Mouse (Mus musculus) forebrain, embryonic 13.5 days (tissue): ENCODE results near the gene Pld1. TPM values are rescaled to one million over a fixed set of nuclear protein-coding genes. Genes with fewer than 3 reads are reported as not detected.

Experiments
- ATAC-seq: fragments of 200-750 bp; cut with Nextera tagmentation; 2 replicates; pipeline ENCODE4 v1.8.0; 2017
- H3K27ac ChIP-seq: fragments of 300-500 bp; sonication (generic); 2 replicates; pipeline ENCODE4 v1.5.1; 2015; ENCODE audit warnings: inconsistent platforms, mild to moderate bottlenecking, moderate library complexity
- H3K27me3 ChIP-seq: fragments of 300-500 bp; sonication (generic); 2 replicates; pipeline ENCODE4 v1.6.1; 2015; ENCODE audit warnings: mild to moderate bottlenecking, inconsistent platforms
- H3K36me3 ChIP-seq: fragments of 300-500 bp; sonication (generic); 2 replicates; pipeline ENCODE4 v1.6.1; 2015; ENCODE audit warnings: mild to moderate bottlenecking, inconsistent platforms; ENCODE audit not compliant: poor library complexity, severe bottlenecking
- H3K4me1 ChIP-seq: fragments of 300-500 bp; sonication (generic); 2 replicates; pipeline ENCODE4 v1.6.1; 2015; ENCODE audit warnings: inconsistent platforms
- H3K4me2 ChIP-seq: fragments of 300-500 bp; sonication (generic); 2 replicates; pipeline ENCODE4 v1.6.1; 2015; ENCODE audit warnings: inconsistent platforms, mild to moderate bottlenecking, moderate library complexity
- H3K4me3 ChIP-seq: fragments of 300-500 bp; sonication (generic); 2 replicates; pipeline ENCODE4 v1.5.1; 2015; ENCODE audit warnings: mild to moderate bottlenecking, inconsistent platforms
- H3K9ac ChIP-seq: fragments of 300-500 bp; sonication (generic); 2 replicates; pipeline ENCODE4 v1.6.1; 2015; ENCODE audit warnings: mild to moderate bottlenecking, inconsistent platforms
- H3K9me3 ChIP-seq: fragments of 300-500 bp; sonication (generic); replicated peaks from 2 replicates; pipeline ENCODE4 v1.6.1; 2016; ENCODE audit warnings: inconsistent platforms
- WGBS: fragments of 180-500 bp; shearing (Covaris S2); methylation state at CpG from one replicate; pipeline ENCODE4 v1.1.7; 2015; 5-methylcytosine and 5-hydroxymethylcytosine counted together
- polyA plus RNA-seq: library from polyadenylated mRNA; unstranded; fragments of >200 nt; fragmentation: Nextera tagmentation; extraction: Ambion mirVana; gene quantifications from 2 replicates; pipeline ENCODE4 v1.2.1, GENCODE M21; 2015

Pld1 gene
- polyA plus RNA-seq, 1 experiment from 2014 or later = 2.7 TPM

GRCm38 (mm10) chr3:28175997-28176967 is 237.8 kb downstream of the Pld1 start:
- H3K4me2 ChIP-seq = peak overlapping the region; percentile 59
- ATAC-seq = peak; percentile 99
- peak overlapping the region; percentile 63 for H3K27ac ChIP-seq
- peak overlapping the region; percentile 26; the same call in 1 of the 2 replicates for H3K9ac ChIP-seq
- no peaks in the 10 kb centered on the region for H3K27me3 ChIP-seq
- H3K4me3 ChIP-seq = peak overlapping the region; percentile 31
- peaks cover 20% of the 10 kb centered on the region for H3K4me1 ChIP-seq
- no peaks in the 10 kb centered on the region for H3K9me3 ChIP-seq
- no peaks in the 10 kb centered on the region for H3K36me3 ChIP-seq
- 4% methylated on average over 21 of the region's 21 CpGs for WGBS

- Histone ChIP-seq H3K4me1 (peaks cover 17% of the 10 kb centered on the region), H3K9ac (no peak overlapping the region), H3K4me2 (no peak overlapping the region), H3K4me3 (no peak overlapping the region), H3K9me3 (no peaks in the 10 kb centered on the region), H3K27ac (no peak overlapping the region), H3K36me3 (no peaks in the 10 kb centered on the region), H3K27me3 (no peaks in the 10 kb centered on the region)
- WGBS = 87% methylated on average over 6 of the region's 6 CpGs
- ATAC-seq = no peak
Measured at GRCm38 (mm10) chr3:28178333-28178732, 239.8 kb downstream of the Pld1 start.

Other genes with a start within 250 kb of the Pld1 start
- 5.6 and 6.6 TPM in 2 replicates for gene Fndc3b, start 227.4 kb upstream of the Pld1 start, polyA plus RNA-seq
- gene Tmem212, start 42.3 kb upstream of the Pld1 start, polyA plus RNA-seq = not detected in 2 replicates